Mouse (Mus musculus): ENCODE results near the gene Rab33a. TPM values are rescaled to one million over a fixed set of nuclear protein-coding genes. Genes with fewer than 3 reads are reported as not detected.

The Rab33a gene
- 0.26 and 0.33 TPM in 2 replicates for polyA plus RNA-seq (2015; fragmentation: Nextera tagmentation; extraction: Ambion mirVana)

DNA sequence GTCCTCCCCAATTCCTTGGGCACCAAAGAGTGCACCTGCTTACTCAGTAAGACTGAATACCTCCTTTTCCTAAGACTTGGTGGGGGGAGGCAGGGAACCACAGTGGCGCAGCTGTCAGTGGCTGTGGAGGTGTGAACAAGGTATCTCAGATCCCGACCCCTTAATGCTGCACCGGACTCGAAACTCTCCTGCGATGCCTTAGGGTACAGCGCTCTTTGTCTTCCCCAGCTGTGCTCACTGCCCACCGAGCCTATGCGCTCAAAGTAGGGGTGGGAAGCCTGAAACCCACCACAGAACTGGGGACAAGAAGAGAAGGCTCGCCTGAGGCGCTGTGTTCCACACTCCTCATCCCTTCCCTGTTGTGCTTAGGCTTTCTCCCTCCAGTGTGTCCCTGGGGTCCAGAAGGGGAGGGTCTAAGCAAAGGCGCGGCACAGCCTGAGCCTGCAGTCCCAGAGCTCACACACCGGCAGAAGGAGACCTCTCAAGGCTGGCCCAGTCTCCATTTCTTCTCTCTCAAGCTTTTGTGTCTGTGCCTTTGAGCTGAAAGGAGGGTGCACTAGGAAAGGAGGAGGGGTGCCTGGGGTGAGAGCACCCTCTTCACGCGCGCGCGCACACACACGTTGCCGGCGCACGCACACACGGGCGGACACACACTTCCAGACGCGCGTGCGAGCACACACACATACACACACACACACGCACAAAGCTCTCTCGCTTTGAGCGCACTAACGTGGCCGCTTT lies at the start of gene Rab33a:
Gene Rab33a, plus strand, starts transcription at position 478 of the 741 bp plus-strand sequence.
- no peak within 1 kb of the TSS for H3K9ac ChIP-seq (ENCODE audit: low read depth, low read length)

DNA sequence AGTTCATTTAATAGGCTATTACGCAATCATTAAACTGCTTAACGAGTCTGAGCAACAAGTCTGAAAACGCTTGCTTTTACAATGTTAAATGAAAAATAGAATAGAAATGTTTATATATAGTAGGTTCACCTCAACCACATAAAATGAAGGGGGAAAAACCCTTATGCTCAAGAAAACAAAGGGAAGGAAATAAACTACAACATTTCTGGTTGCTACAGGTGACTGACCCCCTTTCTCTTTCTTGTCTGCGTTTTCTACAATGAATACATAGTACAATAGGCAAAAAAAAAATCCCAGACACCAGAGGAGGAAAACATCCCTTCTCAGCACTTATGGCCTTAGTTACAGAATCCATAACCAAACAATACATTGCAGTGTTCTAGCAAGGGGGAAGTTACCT lies 38.0 kb upstream of the Rab33a start:
- Histone ChIP-seq H3K4me2 (ENCODE audit: low read depth, low read length) (no peak overlapping the region), H3K4me3 (ENCODE audit: low read depth, low read length) (no peak overlapping the region), H3K27me3 (ENCODE audit: control insufficient read depth, insufficient read depth, low read depth, low read length) (no peaks in the 10 kb centered on the region), H3K27ac (ENCODE audit: low read length) (no peak overlapping the region), H3K36me3 (ENCODE audit: control insufficient read depth, insufficient read depth) (no peaks in the 10 kb centered on the region), H3K4me1 (ENCODE audit: control insufficient read depth, low read depth, low read length) (no peaks in the 10 kb centered on the region), H3K9me3 (replicated peaks; ENCODE audit: control insufficient read depth, low read length) (no peaks in the 10 kb centered on the region), H3K9ac (ENCODE audit: low read depth, low read length) (no peak overlapping the region)
- WGBS (ENCODE audit: insufficient replicate concordance) = 69% methylated on average over 4 of the region's 4 CpGs
- ATAC-seq (ENCODE audit: low read depth) = no peak

More for the DNA sequence above, at the start of gene Rab33a:
- Histone ChIP-seq H3K4me1 (ENCODE audit: control insufficient read depth, low read depth, low read length) (no peaks in the 10 kb centered on the region; the same call in 1 of the 2 replicates), H3K36me3 (ENCODE audit: control insufficient read depth, insufficient read depth) (no peaks in the 10 kb centered on the region), H3K9me3 (replicated peaks; ENCODE audit: control insufficient read depth, low read length) (no peaks in the 10 kb centered on the region), H3K4me2 (ENCODE audit: low read depth, low read length) (peak within 1 kb of the TSS; percentile 60), H3K27me3 (ENCODE audit: control insufficient read depth, insufficient read depth, low read depth, low read length) (peaks cover 13% of the 10 kb centered on the region), H3K4me3 (ENCODE audit: low read depth, low read length) (peak within 1 kb of the TSS; percentile 41), H3K27ac (ENCODE audit: low read length) (no peak within 1 kb of the TSS)
- no peak for ATAC-seq (ENCODE audit: low read depth)
- 24% methylated on average over 33 of the region's 33 CpGs for WGBS (ENCODE audit: insufficient replicate concordance)

DNA sequence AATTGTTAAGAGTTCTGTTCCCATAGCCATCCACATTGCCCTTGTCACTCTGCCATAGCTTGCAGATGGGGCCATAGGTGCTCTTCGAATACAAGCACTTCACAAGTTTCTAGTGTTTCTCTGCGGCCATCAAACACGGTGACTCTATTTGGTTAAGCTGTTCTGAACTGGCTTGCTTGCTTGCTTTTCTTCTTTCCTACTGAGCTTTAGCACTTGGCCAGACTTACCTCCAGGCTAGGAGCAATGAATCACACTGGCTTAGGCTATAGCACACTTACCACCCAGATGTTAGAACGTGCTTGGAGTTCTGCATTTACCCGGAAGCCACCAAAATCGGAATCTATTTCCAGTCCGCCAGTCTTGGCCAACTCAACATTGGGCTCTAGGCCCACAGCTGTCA lies 37.4 kb upstream of the Rab33a start:
- 81% methylated on average over 7 of the region's 7 CpGs for WGBS (ENCODE audit: insufficient replicate concordance)
- no peak overlapping the region for H3K9ac ChIP-seq (ENCODE audit: low read depth, low read length)
- no peak overlapping the region for H3K4me2 ChIP-seq (ENCODE audit: low read depth, low read length)
- ATAC-seq (ENCODE audit: low read depth) = no peak
- no peaks in the 10 kb centered on the region for H3K4me1 ChIP-seq (ENCODE audit: control insufficient read depth, low read depth, low read length)
- H3K4me3 ChIP-seq (ENCODE audit: low read depth, low read length) = no peak overlapping the region
- no peaks in the 10 kb centered on the region for H3K9me3 ChIP-seq (replicated peaks; ENCODE audit: control insufficient read depth, low read length)
- no peaks in the 10 kb centered on the region for H3K27me3 ChIP-seq (ENCODE audit: control insufficient read depth, insufficient read depth, low read depth, low read length)
- H3K36me3 ChIP-seq (ENCODE audit: control insufficient read depth, insufficient read depth) = no peaks in the 10 kb centered on the region
- no peak overlapping the region for H3K27ac ChIP-seq (ENCODE audit: low read length)

DNA sequence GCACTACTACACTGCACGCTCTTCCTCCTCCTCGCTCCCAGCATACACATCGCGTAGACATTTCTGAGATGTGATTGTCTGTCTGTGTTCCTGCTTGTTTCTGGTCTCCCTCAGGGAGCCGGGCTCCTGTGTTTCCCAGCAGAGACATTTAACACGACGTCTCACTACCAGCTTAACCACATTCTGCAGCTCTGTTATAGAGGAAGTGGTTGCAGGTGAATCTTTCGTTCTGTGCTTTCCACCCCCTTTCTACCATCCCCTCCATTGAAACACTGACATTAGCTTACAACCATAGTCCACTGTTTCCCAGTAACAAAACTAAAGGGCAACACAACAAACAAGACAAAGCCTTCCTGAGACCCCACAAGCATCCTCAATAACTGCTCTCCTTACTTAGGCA lies 25.3 kb upstream of the Rab33a start:
- Histone ChIP-seq H3K9ac (ENCODE audit: low read depth, low read length) (no peak overlapping the region), H3K36me3 (ENCODE audit: control insufficient read depth, insufficient read depth) (no peaks in the 10 kb centered on the region)
- 73% methylated on average over 8 of the region's 8 CpGs for WGBS (ENCODE audit: insufficient replicate concordance)

DNA sequence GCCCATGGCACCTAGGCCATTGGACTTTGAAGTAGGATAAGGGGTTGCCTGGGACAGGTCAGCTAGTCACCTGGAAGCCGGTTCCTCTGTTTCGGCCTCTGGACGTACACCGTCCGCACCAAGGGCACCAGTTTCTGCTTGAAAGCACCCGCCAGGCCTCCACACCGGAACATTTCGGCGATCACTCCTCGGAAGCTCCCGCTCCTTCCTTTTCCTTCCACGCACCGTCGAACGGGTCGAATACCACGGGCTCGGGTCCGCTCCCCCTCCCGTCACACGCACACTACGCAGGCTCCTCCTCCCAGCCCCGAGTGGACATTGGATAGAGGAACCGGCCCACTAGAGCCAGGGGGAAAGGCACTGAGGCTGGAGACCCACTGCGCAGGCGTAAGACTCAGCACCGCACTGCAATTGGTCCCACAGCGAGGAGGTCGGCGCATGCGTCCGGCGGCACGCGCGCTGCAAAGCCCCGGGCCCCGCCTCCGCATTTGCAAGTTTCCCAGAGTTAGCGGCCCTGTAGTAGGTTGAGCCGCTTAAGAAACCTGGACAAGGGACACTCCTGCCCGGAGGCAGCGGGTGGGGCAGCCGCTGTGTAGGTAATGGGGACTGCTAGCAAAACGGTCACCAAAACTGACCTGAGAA lies 5.8 kb upstream of the Rab33a start, which contains the start of gene Aifm1:
Gene Aifm1, minus strand, starts transcription at position 398 of the 642 bp plus-strand sequence.
- H3K27ac ChIP-seq (ENCODE audit: low read length) = peak within 1 kb of the TSS; percentile 53

More for the DNA sequence above, 25.3 kb upstream of the Rab33a start:
- H3K27me3 ChIP-seq (ENCODE audit: control insufficient read depth, insufficient read depth, low read depth, low read length) = no peaks in the 10 kb centered on the region
- no peak overlapping the region for H3K4me3 ChIP-seq (ENCODE audit: low read depth, low read length)
- H3K4me1 ChIP-seq (ENCODE audit: control insufficient read depth, low read depth, low read length) = no peaks in the 10 kb centered on the region
- H3K27ac ChIP-seq (ENCODE audit: low read length) = no peak overlapping the region
- no peaks in the 10 kb centered on the region for H3K9me3 ChIP-seq (replicated peaks; ENCODE audit: control insufficient read depth, low read length)
- ATAC-seq (ENCODE audit: low read depth) = no peak
- no peak overlapping the region for H3K4me2 ChIP-seq (ENCODE audit: low read depth, low read length)

DNA sequence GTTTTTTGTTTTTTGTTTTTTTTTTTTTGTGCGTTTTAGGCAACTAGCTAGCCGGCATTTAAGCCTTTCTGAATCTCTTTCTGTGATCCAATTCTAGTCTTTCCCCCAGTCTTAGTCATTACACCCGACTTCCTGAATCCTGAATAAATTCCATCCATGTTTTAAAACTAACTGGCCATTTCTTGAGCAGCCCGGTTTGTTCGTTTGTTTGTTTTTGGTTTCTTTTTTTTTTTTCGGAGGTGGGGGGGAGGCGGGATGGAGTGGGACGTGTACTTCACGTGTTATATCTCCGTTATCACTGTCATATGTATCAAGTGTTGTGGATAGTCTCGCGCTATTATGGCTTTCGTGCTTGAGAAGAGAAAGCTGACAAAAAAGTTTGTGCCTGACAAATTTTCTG lies 5.3 kb upstream of the Rab33a start:
- H3K9ac ChIP-seq (ENCODE audit: low read depth, low read length) = peak overlapping the region; percentile 36

More for the DNA sequence above, 5.8 kb upstream of the Rab33a start, which contains the start of gene Aifm1:
- Histone ChIP-seq H3K4me1 (ENCODE audit: control insufficient read depth, low read depth, low read length) (no peaks in the 10 kb centered on the region; the same call in 1 of the 2 replicates), H3K9me3 (replicated peaks; ENCODE audit: control insufficient read depth, low read length) (no peaks in the 10 kb centered on the region), H3K4me3 (ENCODE audit: low read depth, low read length) (peak within 1 kb of the TSS; percentile 74), H3K36me3 (ENCODE audit: control insufficient read depth, insufficient read depth) (no peaks in the 10 kb centered on the region), H3K4me2 (ENCODE audit: low read depth, low read length) (peak within 1 kb of the TSS; percentile 73), H3K9ac (ENCODE audit: low read depth, low read length) (peak within 1 kb of the TSS; percentile 70), H3K27me3 (ENCODE audit: control insufficient read depth, insufficient read depth, low read depth, low read length) (no peaks in the 10 kb centered on the region)
- ATAC-seq (ENCODE audit: low read depth) = peak; percentile 98
- WGBS (ENCODE audit: insufficient replicate concordance) = 11% methylated on average over 42 of the region's 45 CpGs

DNA sequence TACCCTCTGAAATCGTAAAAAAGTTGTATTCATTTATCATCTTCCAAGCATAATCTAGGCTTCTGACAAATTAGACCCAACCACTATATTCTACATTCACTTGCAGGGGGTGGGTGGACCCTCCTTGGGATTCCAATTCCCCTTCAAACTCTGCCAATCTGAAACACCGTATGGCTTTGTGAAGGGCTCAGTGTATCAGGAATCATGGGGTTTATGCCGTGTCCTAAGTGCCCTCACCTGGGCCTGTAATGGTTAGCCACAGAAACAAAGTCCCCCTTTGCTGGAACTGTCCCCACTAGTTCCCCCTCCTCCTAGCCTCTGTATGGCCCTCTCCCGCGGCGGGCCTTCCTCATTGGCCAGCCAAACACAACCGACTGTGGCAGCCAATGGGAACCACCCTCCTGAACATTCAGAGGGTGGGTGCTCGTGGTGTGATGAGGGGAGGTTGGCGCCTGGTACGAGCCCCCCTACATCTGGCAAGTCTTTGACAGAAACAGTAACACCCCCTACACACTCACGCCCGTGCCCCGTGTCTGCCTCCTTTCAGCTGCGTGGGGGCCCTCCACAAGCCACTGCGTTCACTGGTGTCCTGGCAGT lies 776 bp upstream of the Rab33a start:
- WGBS (ENCODE audit: insufficient replicate concordance) = 30% methylated on average over 15 of the region's 15 CpGs
- H3K27ac ChIP-seq (ENCODE audit: low read length) = no peak overlapping the region
- H3K4me1 ChIP-seq (ENCODE audit: control insufficient read depth, low read depth, low read length) = no peaks in the 10 kb centered on the region; the same call in 1 of the 2 replicates
- H3K9ac ChIP-seq (ENCODE audit: low read depth, low read length) = no peak overlapping the region
- peak overlapping the region; percentile 41 for H3K4me3 ChIP-seq (ENCODE audit: low read depth, low read length)
- ATAC-seq (ENCODE audit: low read depth) = no peak
- H3K36me3 ChIP-seq (ENCODE audit: control insufficient read depth, insufficient read depth) = no peaks in the 10 kb centered on the region
- peaks cover 13% of the 10 kb centered on the region for H3K27me3 ChIP-seq (ENCODE audit: control insufficient read depth, insufficient read depth, low read depth, low read length)
- H3K9me3 ChIP-seq (replicated peaks; ENCODE audit: control insufficient read depth, low read length) = no peaks in the 10 kb centered on the region
- H3K4me2 ChIP-seq (ENCODE audit: low read depth, low read length) = peak overlapping the region; percentile 60

More for the DNA sequence above, 5.3 kb upstream of the Rab33a start:
- 13% methylated on average over 13 of the region's 13 CpGs for WGBS (ENCODE audit: insufficient replicate concordance)
- H3K4me2 ChIP-seq (ENCODE audit: low read depth, low read length) = peak overlapping the region; percentile 73
- H3K4me1 ChIP-seq (ENCODE audit: control insufficient read depth, low read depth, low read length) = no peaks in the 10 kb centered on the region; the same call in 1 of the 2 replicates
- peaks cover 2% of the 10 kb centered on the region for H3K27me3 ChIP-seq (ENCODE audit: control insufficient read depth, insufficient read depth, low read depth, low read length)
- ATAC-seq (ENCODE audit: low read depth) = no peak
- no peak overlapping the region; the same call in 1 of the 2 replicates for H3K27ac ChIP-seq (ENCODE audit: low read length)
- no peaks in the 10 kb centered on the region for H3K36me3 ChIP-seq (ENCODE audit: control insufficient read depth, insufficient read depth)
- peak overlapping the region; percentile 74 for H3K4me3 ChIP-seq (ENCODE audit: low read depth, low read length)
- H3K9me3 ChIP-seq (replicated peaks; ENCODE audit: control insufficient read depth, low read length) = no peaks in the 10 kb centered on the region

DNA sequence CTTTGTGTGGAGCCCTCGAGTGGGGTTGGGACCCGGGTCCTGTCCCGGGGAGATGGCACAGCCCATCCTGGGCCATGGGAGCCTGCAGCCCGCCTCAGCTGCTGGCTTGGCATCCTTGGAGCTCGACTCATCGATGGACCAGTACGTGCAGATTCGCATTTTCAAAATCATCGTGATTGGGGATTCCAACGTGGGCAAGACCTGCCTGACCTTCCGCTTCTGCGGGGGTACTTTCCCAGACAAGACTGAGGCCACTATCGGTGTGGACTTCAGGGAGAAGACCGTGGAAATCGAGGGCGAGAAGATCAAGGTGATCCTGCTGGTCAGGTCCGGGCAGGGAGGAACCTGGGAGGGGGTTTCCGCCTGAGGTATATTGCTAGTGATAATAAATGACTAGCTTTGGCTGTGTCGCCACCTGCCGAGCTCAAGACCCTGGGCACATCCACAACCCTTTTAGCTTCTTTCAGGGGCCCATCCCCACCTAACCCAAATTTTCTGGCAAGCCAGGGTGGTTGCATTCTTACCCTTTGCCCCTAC lies 532 bp downstream of the Rab33a start:
- WGBS (ENCODE audit: insufficient replicate concordance) = 33% methylated on average over 20 of the region's 20 CpGs
- Histone ChIP-seq H3K4me2 (ENCODE audit: low read depth, low read length) (peak overlapping the region; percentile 60), H3K4me3 (ENCODE audit: low read depth, low read length) (peak overlapping the region; percentile 41), H3K27ac (ENCODE audit: low read length) (no peak overlapping the region), H3K9me3 (replicated peaks; ENCODE audit: control insufficient read depth, low read length) (no peaks in the 10 kb centered on the region), H3K27me3 (ENCODE audit: control insufficient read depth, insufficient read depth, low read depth, low read length) (peaks cover 13% of the 10 kb centered on the region), H3K4me1 (ENCODE audit: control insufficient read depth, low read depth, low read length) (no peaks in the 10 kb centered on the region), H3K36me3 (ENCODE audit: control insufficient read depth, insufficient read depth) (no peaks in the 10 kb centered on the region), H3K9ac (ENCODE audit: low read depth, low read length) (no peak overlapping the region)
- no peak for ATAC-seq (ENCODE audit: low read depth)

All from liver, embryonic 16.5 days (tissue).